Mouse (Mus musculus) midbrain, postnatal 0 days (tissue): Measurements from ENCODE around the gene Gm21477. TPM values are rescaled to one million over a fixed set of nuclear protein-coding genes. Genes with fewer than 3 reads are reported as not detected.
"Not testable (repeated sequence)": the region's sequence is repeated elsewhere in the genome, so short reads cannot be mapped to it uniquely, and the experiment has no call there.

ENCODE experiments used
- ATAC-seq: fragments of 200-750 bp; cut with Nextera tagmentation; 2 replicates; pipeline ENCODE4 v1.8.0; 2017; ENCODE audit warnings: moderate number of reproducible peaks, mild to moderate bottlenecking, moderate TSS enrichment, moderate library complexity; ENCODE audit not compliant: low FRiP score
- DNase-seq: peaks from one replicate; pipeline ENCODE4 v3.0.0-alpha.2; 2015; ENCODE audit warnings: low spot score
- H3K27ac ChIP-seq: fragments of 300-500 bp; sonication (generic); 2 replicates; pipeline ENCODE4 v1.5.1; 2014; ENCODE audit warnings: low read depth, mild to moderate bottlenecking, low read length, mixed read lengths
- H3K27me3 ChIP-seq: fragments of 300-500 bp; sonication (generic); 2 replicates; pipeline ENCODE4 v1.6.1; 2014; ENCODE audit warnings: low read length, control low read depth, mixed read lengths; ENCODE audit not compliant: insufficient read depth
- H3K36me3 ChIP-seq: fragments of 300-500 bp; sonication (generic); 2 replicates; pipeline ENCODE4 v1.6.1; 2014; ENCODE audit warnings: low read length, control low read depth, mixed read lengths; ENCODE audit not compliant: insufficient read depth
- H3K4me1 ChIP-seq: fragments of 300-500 bp; sonication (generic); 2 replicates; pipeline ENCODE4 v1.6.1; 2014; ENCODE audit warnings: mild to moderate bottlenecking, control low read depth, antibody characterized with exemption, low read length, mixed read lengths; ENCODE audit not compliant: insufficient read depth
- H3K4me2 ChIP-seq: fragments of 300-500 bp; sonication (generic); 2 replicates; pipeline ENCODE4 v1.6.1; 2014; ENCODE audit warnings: low read depth, mild to moderate bottlenecking, low read length, mixed read lengths; ENCODE audit not compliant: poor library complexity, severe bottlenecking
- H3K4me3 ChIP-seq: fragments of 300-500 bp; sonication (generic); 2 replicates; pipeline ENCODE4 v1.5.1; 2014; ENCODE audit warnings: low read depth, mild to moderate bottlenecking, low read length, moderate library complexity
- H3K9ac ChIP-seq: fragments of 300-500 bp; sonication (generic); replicated peaks from 2 replicates; pipeline ENCODE4 v1.6.1; 2014; ENCODE audit warnings: mild to moderate bottlenecking, low read length, moderate library complexity, mixed read lengths; ENCODE audit not compliant: poor library complexity, severe bottlenecking
- H3K9me3 ChIP-seq: fragments of 300-500 bp; sonication (generic); 2 replicates; pipeline ENCODE4 v1.6.1; 2016; ENCODE audit warnings: low read length, control low read depth
- WGBS: fragments of 180-500 bp; shearing (Covaris S2); extraction: QIAGEN DNeasy Blood & Tissue Kit; methylation state at CpG from one replicate; pipeline ENCODE4 v1.1.7; 2014; 5-methylcytosine and 5-hydroxymethylcytosine counted together
- polyA plus RNA-seq: library from polyadenylated mRNA; unstranded; fragments of >200 nt; fragmentation: Nextera tagmentation; extraction: Ambion mirVana; gene quantifications from 2 replicates; pipeline ENCODE4 v1.2.1, GENCODE M21; 2015
- total RNA-seq: library from RNA; depleted of rRNA; stranded (reverse); fragments of >200 nt; gene quantifications from 2 replicates; pipeline ENCODE4 v1.2.3, GENCODE M21; 2014; rRNA removed

Gene Gm21477
- total RNA-seq = not detected in 2 replicates
- polyA plus RNA-seq = not detected in 2 replicates

- not testable (repeated sequence) for H3K4me1 ChIP-seq, H3K4me2 ChIP-seq, H3K36me3 ChIP-seq, H3K27ac ChIP-seq, H3K4me3 ChIP-seq, H3K9me3 ChIP-seq, H3K9ac ChIP-seq, ATAC-seq, DNase-seq, H3K27me3 ChIP-seq
- no CpG with 5 or more reads among the region's 6 CpGs for WGBS
Observed at GRCm38 (mm10) chrY:87116521-87116920, at the start of gene Gm21477. TSS of gene Gm21477 (plus strand) at chrY:87116821.
